Mouse (Mus musculus): ENCODE measurements around the gene Bsx.
A peak's percentile ranks its signal among the peaks of the same experiment; 100 is the strongest.

The Bsx gene

DNA sequence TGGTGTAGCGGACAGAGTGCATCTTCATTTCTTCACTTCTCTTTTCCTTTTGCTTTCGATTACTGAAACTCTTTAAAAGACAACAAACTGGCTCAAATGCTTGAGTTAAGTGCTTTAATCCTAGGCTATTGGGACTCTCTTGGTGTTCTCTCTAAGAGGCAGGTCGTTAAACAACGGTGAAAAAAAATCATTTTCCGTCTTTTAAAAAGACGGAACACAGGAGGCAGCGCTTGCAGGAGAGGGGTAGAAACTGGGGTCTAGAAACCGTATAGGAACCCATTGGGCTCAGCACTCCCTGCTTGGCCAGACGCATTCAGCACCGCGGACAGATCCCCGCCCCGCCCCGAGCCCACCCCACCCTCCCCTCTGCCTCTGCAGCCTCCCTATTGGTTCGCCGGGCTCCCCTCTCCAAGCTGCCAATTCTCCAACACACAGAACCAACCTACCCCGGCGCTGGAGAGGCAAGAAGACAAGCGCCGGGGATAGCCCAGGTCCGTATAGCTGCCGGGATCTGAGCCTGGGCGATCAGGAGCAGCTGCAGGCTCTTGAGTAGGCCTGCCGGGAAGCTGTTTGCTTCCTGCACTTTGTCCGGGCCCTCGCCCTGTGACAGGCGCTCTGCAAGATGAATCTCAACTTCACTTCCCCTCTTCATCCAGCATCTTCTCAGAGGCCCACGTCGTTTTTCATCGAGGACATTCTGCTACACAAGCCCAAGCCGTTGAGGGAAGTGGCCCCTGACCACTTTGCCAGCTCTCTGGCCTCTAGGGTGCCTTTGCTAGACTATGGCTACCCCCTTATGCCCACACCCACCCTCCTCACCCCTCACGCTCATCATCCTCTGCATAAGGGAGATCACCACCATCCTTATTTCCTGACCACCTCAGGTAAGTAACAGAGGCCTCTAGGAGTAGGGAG, at the start of gene Bsx:
Bsx (plus strand) TSS at position 572 of the 915 bp plus-strand sequence.
- DNase-seq (ENCODE audit: low spot score), result peak; percentile 34

DNA sequence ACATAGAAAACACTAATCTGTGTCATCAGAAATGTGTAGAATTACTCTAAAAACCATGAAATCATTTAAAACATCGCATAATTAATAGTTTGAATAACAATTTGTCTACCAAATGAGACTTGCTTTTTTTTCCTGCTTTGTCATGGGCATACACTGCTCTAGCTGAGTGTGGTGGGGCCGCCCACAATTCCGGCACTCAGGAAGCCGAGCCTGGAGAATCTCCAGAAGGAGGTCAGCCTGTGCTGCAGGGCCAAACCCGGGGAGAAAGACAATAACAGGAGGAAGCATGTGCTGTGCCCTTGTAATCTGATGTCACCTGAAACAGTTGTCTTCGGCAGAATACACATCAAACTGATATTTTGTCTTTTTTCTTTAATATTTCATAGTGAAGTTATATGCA, 48.3 kb upstream of the Bsx start:
- no peak for DNase-seq (ENCODE audit: low spot score)

DNA sequence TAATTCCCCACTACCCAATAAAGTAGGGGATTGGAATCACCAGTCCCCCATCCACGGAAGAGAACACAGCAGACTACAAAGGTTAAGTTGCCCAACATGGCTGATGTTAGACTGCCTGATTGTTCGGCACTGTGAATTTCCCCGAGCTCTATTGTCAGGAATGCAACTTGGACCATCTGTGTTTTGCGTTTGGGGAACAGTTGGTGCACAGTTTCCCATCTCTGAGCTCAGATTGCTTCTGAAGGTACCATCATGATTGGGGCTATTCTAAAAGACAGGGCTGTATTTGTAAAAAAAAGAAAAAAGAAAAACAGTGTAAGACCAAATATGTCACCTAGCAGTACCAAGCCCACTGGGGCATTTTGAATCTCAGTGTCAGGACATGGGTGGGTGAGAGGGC, 46.6 kb upstream of the Bsx start:
- DNase-seq (ENCODE audit: low spot score), result no peak

DNA sequence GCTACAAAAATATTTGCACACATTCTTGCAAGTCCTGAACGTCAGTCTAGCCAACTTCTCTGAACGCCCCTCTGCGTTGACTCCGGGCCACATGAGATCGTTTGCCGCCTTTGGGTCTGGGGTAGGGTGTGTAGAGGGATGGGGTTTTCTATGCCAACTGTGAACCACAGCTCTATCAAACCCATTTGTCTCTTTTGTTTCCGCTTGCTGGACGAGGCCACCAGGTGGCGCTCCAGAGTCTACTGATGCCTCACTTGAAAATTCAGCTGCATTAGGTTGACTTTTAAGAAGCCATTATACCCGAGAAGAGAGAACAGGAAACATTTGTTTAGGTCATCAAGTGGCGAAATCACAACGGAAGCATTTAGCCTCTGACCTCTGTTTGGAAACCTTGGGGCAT, 39.4 kb upstream of the Bsx start:
- peak; percentile 9 for DNase-seq (ENCODE audit: low spot score)

DNA sequence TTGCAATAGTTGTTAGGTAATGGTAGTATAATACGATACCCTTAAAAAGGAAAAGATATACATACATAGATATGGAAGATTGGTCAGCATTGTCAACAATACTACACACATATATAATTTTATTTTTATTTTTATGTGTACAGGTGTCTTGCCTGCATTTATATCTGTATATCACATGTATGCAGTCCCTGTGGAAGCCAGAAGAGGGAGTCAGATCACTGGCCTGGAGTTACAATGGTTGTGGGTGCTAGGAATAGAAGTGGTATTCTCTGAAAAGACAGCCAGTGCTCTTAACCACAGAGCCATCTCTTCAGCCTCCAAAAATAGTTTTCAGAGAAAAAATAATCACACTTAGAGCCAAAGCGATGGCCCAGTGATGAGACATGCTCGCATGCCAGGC, 37.2 kb upstream of the Bsx start:
- no peak for DNase-seq (ENCODE audit: low spot score)

DNA sequence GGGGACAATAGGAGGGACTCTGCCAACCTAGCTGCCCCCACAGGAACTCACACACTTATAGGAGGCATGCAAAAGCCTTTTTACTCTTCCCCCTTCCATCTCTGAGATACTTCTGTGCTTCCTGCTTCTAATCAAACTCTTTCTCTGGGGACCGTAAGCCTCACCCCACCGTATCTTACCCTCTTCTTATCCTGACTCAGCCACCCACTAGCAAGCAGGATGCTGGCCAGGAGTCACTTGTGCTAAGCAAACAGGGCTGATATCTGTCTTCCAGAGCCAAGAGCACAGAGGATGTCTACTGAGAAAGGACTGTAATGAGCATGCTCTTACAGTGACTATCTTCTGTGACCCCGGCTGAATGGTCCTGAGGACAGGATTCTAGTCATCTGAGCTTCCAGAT, 34.3 kb upstream of the Bsx start:
- no peak for DNase-seq (ENCODE audit: low spot score)

DNA sequence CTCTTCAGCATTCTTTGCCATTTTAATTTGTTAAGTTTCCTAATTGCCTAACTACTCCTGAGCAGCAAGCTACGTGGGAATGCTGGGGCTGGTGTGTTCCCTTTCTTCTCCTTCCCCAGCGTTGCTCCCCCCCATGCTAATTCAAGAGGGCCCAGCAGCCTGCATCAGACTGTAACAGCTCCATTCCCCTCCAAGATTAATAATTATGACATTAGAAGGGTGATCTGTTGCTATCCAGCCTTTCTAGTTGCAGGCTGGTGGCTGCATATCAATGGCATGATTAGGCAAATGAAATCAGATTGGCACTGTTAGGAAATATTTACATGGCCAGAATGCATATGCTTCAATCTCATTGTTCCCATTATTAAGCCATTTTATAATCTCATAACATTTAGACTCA, 22.4 kb upstream of the Bsx start:
- DNase-seq (ENCODE audit: low spot score), result no peak

DNA sequence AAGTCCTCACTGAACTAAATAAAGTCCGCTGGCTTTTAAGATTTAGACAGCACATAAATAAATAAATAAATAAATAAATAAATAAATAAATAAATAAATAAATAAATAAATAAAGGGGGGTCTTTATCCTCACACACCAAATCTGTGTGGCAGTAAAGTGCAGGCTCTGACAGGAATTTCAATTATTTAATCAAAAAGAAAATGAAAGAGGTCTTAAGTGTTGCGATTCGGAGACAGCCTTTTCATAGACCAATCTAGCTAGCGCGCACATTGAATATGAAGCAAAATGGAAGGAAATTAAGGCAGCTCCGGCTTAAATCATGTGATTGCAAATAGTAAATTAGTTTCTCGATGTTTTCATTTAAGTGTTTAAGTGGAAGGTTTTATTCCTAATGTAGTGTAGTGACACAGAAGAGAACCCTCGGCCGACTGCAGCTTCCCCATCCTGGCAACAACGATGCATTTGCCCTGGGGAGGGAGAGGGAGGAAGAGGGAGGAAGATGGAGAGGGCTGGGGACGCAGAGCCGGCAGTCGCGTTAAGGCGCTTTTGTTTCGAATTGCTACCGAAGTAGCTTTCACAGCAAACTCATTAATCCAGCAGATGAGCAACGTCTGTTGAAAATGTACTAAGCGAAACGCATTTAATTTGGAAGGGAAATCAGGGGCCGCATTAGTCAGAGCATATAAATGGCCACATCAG, 15.3 kb upstream of the Bsx start:
- DNase-seq (ENCODE audit: low spot score), result no peak

DNA sequence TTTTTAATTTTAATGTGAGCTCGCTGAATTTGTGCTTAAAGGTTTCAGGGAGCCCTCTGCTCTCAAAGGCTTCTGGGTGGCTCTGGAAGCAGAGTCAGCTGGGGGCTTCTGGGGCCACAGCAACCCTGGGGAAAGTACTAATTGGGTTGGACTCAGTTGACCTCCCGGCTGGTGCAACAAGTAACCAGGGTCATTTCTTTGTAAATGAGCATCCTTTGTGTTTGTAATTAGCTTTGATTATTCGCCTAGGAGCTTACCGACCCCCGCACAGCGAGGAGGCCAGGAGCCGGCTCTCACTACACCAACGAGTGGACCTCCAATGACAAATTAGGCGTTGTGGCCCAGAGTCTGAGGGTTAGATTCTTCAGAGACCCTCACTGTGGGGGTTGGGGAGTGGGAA, 14.7 kb upstream of the Bsx start:
- DNase-seq (ENCODE audit: low spot score), result no peak

DNA sequence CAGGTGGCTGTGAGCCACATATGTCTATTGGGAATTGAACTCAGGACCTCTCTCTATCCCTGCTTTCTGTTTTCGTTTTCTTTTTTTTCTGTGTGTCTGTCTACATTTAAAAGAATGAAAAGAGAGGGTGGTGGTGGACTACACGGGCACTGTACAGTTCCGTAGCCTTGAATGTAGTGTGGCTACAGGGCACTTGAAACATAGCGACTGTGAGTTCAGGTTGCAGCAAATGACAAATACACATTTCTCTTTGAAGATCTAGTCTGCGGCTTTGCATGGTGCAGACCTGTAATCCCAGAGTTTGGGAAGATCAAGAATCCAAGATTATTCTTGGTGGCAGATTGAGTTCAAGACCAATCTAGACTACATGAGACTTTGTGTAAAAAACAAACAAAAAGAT, 3.6 kb upstream of the Bsx start:
- DNase-seq (ENCODE audit: low spot score), result no peak

DNA sequence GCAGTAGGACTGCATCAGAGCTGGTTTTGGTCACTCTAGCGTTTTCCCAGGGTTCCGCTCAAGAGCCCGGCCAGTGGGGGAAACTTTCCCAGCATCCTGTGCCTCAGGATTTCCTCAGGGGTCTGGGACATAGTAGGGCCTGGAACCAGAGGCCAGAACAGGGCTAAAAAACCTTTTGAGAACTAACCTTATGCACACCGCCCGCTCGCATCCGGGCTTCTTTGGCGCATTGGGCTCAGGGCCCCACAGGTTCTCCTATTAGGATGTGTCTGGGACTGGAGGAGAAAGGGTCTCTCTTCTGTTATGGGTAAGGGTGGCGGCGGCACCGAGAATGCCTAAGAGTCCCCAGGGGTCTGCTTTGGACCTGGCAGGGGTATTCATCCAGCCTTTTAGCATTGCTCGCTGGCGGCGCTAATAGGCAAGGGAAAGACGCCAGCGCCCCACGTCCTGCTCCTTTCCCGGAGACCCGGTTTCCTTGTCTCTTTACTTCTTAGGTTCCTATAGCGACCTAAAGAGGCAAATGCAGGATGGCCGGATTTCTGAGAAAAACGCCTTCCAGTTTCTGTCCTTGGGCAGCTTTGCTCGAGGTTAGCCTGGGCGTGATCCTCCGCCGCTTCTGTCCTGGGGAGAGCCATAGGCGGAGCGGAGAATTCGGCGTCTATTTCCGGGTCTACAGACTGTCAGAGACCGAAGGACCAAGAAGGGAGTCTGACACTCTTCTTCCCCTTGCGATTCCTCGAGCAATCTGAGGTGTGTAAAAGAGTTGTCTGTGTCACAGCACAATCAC, 2.4 kb upstream of the Bsx start:
- no peak for DNase-seq (ENCODE audit: low spot score)

DNA sequence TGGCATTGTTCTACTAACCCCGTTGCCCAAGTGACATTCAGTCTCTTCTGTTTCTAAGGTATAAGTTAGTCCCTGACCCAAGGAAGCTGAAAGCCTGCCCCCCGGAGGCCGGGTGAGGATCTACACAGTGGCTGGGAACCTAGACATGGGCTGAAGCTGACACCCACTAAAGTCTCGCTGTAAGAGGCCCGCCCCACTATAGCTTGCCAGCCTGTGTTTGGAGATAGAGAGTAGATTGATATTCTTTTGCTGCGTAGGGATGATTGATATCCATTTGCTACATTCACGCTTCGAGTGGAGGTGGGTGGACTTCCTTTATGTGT, 1.8 kb upstream of the Bsx start:
- DNase-seq (ENCODE audit: low spot score), result no peak

DNA sequence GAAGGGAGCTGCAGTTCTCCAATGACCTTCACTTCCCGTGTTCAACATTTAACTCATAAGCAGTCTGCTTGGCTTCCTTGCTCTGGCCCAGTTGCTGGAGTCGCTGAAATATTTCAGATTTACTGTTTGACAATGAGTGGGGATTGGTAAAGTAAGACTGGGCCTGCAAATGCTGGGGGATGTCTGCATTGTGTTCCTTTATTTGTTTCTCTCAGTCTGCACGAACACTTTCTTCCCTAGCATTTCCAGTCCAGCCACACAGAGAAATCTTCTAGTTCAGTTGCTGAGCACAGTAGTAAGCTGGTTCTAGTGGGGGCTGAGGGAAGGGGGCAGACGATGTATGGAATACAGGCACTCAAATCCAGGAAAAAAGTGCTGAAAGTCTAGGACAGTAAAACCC, 1.0 kb downstream of the Bsx start:
- DNase-seq (ENCODE audit: low spot score), result no peak

DNA sequence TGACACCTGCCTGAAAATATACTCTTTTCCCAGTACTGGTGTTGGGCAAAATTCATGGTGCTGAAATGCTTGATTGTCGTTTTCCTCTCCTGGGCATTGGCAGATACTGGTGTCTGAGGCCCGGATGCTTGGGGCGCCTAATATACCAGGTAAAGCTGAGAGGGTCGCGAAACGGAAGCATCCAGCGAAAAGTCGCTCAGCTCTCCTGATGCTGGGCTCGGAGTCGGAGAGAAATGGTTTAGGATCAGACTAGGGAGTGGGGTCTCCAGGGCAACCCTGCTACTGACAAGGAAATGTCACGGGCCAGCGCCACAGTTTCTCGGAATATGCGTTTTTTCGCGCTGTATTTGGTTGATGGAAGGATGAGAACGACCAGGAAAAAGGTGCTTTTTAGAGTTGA, 1.5 kb downstream of the Bsx start:
- DNase-seq (ENCODE audit: low spot score), result no peak

DNA sequence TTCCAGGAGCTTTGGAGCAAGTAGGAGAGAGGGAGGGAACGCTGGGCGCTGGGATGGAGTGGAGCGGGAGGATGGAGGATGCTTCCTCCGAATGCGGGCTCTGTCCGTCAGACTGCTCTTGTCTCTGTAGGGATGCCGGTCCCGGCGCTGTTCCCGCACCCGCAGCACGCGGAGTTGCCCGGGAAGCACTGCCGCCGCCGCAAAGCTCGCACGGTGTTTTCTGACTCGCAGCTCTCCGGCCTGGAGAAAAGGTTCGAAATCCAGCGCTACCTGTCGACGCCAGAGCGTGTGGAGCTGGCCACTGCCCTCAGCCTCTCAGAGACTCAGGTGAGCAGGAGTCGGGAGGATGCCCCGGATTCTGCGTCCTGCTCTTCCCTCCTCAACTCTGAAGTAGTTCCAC, 2.2 kb downstream of the Bsx start:
- no peak for DNase-seq (ENCODE audit: low spot score)

DNA sequence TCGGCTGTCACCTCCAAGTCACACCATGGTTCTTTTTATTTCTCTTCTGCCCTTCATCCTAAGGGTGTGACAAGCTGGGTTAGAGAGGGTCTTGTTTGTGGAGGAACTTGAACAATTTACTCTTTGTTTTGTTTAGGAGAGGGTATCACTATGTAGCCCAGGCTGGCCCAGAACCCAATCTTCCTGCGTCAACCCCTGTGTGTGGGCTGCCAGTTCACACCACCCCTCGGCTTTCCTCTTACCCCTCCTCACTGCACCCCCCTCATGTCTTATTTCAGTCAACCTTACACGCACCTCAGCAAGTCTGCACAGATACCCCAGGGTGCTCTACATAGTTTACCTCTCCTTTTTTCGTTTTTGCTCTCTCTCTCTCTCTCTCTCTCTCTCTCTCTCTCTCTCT, 2.8 kb downstream of the Bsx start:
- no peak for DNase-seq (ENCODE audit: low spot score)

DNA sequence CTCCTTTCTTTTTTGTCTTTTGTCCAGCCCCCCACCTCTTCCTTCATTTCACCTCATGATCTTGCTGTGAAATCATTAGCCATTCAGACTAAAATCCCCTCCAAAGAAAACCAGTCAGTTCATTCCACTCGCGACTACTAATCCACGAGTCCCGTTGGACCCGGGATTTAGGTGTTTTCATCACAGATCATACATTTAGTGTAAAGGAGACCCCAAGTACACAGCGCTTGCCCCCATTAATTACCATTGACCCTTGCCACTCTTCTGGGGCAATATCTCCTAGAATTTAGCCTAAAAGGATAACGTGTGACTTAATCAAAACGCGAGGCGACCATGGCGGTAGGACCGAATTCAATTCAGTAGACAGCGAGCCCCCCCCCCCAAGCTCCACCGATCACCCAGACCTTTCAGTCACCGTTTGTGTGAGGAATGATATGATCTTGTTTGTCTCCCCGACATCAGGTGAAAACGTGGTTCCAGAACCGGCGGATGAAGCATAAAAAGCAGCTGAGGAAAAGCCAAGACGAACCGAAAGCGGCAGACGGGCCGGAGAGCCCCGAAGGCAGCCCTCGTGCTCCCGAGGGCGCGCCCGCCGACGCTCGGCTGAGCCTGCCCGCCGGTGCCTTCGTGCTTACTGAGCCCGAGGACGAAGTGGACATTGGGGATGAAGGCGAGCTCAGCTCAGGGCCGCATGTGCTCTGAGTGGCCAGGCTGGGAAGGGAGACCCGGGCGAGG, 3.4 kb downstream of the Bsx start:
- DNase-seq (ENCODE audit: low spot score), result no peak

DNA sequence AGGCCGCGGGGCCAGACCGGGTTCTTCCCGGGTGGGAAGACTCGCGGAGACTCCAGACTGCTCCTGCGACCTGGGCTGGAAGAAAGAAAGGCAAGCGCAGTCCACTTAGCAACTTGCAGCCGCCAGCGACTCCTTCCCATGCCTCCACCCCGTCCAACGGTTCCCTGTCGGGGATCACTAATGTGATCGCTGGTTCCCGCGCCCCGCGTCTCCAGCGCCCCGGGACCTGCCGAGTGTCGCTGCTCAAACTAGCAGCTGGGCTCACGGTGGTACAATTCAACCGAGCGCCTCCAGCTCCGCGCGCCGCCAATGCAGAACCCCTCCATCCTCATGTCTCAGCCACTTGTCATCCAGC, 3.9 kb downstream of the Bsx start:
- DNase-seq (ENCODE audit: low spot score), result no peak

DNA sequence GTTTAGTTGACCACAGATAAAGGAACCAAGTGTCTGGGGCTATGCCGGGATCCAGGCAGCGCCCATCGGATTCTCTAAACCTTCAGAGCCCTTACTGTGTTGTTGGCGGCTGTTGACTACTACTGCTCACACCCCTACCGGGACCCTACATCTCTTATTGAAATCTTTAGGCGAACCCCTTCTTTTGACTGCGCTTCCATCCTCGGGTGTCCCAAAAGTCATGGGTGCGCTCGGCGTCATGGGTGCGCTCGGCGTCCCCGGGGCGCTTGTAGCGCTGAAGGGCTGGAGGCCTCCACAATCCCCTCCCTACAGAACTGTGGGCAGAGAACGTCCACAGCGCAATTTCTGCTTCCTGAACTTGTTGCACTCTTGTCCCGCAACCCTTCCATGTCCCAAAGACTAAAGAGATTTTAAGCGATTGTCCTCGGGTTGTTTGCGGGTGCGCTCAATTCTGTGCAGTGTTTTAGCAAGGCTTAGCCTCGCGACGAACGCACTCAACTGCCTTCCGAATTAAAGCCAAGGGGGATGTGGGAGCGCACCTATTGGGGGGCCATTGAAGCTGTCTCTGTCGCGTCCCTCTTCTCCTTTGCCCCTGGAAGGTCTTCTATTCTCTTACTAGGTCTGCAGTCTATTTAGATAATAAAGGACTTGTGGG, 4.5 kb downstream of the Bsx start:
- no peak for DNase-seq (ENCODE audit: low spot score)

DNA sequence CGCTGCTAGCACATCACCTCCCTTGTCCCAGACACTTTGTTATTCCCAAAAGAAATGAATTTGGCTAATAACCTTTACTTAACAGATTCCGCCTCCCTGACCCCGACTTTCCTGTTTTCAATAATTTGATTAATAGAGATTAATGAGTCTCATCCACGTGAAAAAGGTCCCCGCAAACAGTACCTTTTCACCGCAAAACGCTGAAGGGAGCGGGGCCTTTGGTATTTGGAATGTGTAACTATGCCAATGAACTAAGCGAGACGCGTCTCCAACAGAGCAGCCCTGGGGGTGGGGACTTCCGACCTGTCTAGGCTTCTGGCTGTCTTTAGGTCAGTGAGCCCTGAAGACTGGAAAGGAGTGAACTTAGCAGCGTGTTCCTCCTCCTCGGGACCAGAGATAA, 5.1 kb downstream of the Bsx start:
- DNase-seq (ENCODE audit: low spot score), result no peak

DNA sequence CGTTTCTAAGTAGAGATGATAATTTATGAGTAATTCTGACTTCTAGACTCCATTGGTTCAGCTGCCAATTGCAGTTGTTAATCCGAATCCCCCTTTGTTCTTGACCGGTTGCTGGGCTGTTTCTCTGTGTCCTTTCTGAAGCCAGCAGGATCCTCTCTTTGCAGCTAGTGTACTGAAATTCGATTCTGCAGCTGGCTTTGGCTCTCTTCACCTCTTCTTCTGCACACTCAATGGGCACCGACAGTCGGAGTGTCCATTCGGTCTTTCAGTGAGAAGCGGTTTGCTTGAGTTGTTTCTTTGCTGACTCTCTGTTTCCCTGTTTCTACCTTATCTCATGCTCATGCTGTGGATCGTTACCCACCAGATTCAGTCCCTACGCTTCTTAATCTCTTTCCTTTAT, 11.7 kb downstream of the Bsx start:
- DNase-seq (ENCODE audit: low spot score), result no peak

DNA sequence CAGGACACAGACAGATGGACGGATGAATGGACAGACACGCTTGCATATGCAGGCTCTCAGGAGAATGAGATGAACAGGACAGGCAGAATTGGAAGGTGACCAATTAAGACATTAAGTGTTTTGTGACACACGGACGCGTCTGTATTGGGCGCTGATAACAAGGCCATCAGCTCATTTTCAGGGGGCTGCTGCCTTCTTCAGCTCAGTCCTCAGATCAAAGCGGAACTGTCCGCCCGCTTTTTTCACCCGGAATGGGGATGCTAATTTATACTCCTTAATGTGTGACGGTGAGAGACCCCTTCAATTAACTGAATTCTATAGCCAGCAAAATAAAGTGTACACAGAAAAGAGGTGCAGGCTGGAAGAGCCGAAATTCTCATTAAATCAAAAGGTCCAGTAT, 15.5 kb downstream of the Bsx start:
- DNase-seq (ENCODE audit: low spot score), result no peak

All from ovary, adult 18-20 months (tissue).